Mouse (Mus musculus) embryonic fibroblast, embryonic 13.5 days (primary cell): ENCODE data around the gene Gm11060. TPM values are rescaled to one million over a fixed set of nuclear protein-coding genes. Genes with fewer than 3 reads are reported as not detected.

Source experiments
- H3K27ac ChIP-seq: 2 replicates; pipeline ENCODE4 v1.5.1; 2012; ENCODE audit warnings: low read length, control low read depth, inconsistent platforms; ENCODE audit not compliant: insufficient read depth
- H3K4me1 ChIP-seq: 2 replicates; pipeline ENCODE4 v1.6.1; 2011; ENCODE audit warnings: low read length; ENCODE audit not compliant: control insufficient read depth, insufficient read depth
- H3K4me3 ChIP-seq: 2 replicates; pipeline ENCODE4 v1.5.1; 2011; ENCODE audit warnings: mild to moderate bottlenecking, control low read depth, low read length; ENCODE audit not compliant: insufficient read depth
- CTCF ChIP-seq: IDR thresholded peaks from 2 replicates; pipeline ENCODE4 v1.5.1; 2011; ENCODE audit warnings: mild to moderate bottlenecking, control low read depth, low read length, moderate library complexity, borderline replicate concordance; ENCODE audit not compliant: insufficient read depth
- POLR2A ChIP-seq: IDR thresholded peaks from 2 replicates; pipeline ENCODE4 v1.6.1; 2011; ENCODE audit warnings: low read depth, mild to moderate bottlenecking, control low read depth, low read length, moderate library complexity
- polyA plus RNA-seq: library from polyadenylated mRNA; stranded (reverse); fragments of >200 nt; gene quantifications from 2 replicates; pipeline ENCODE4 v1.2.4, GENCODE M21; 2011; ENCODE audit warnings: low read depth; ENCODE audit not compliant: missing spikeins, insufficient read length

The Gm11060 gene
- polyA plus RNA-seq, 1 experiment, result not detected

DNA sequence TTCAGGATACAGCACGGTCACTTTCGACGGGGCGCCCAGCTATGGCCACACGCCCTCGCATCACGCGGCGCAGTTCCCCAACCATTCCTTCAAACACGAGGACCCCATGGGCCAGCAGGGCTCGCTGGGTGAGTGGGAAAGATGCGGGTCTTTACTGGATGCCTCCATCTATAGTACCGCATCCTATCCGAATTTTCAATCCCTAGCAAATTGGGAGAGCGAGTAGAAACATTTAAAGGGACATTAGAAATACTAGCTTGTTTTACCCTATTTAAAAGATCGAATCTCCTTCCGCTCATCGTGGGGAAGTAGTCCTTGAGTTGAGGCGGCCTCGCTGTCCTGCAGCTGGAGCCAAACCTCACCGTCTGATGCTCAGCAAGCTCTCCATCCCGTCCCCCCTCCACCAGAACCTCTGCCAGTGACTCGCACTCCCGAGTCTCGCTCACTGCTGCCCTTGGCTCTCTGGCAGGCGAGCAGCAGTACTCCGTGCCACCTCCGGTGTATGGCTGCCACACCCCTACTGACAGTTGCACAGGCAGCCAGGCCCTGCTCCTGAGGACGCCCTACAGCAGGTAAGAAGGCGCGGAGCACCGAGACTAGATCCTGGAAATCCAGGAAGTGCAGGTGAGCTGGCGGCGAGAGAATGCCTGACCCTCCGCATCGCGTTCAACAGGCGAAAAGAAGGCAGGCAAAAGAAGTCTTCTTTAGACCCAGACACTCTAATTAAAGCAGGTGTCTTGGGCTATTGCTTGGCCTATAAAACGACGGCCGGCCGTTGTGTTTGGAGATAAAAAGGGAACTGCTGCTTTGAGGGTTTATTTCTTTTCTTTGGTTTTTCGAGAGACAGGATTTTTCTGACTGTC lies 41.3 kb downstream of the Gm11060 start:
- Histone ChIP-seq H3K4me1 (no peaks in the 10 kb centered on the region), H3K27ac (no peak overlapping the region), H3K4me3 (no peak overlapping the region)
- TF ChIP-seq CTCF, result no peak
- TF ChIP-seq POLR2A, result no peak

DNA sequence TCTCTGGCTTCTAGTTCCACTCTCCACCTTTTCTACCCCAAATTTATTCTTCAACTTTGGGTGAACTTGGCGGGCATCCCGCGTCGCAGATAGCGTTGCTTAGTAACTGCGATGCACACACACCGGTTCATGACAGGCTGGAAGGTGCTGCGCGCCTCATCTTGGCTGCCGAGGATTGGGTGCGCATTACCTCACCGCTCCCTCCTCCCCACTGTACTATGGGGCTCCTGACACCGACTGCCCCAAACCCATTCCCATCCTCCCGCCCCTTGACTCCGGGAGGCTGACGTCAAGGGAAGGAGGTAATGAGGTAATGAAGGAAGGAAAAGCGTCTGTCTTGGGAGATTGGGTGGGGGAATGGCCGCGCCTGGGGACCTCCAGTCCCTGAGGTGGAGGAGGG lies 42.5 kb downstream of the Gm11060 start:
- H3K4me1 ChIP-seq, result no peaks in the 10 kb centered on the region
- no peak overlapping the region for H3K4me3 ChIP-seq
- no peak overlapping the region for H3K27ac ChIP-seq
- TF ChIP-seq CTCF, result no peak
- TF ChIP-seq POLR2A, result no peak

DNA sequence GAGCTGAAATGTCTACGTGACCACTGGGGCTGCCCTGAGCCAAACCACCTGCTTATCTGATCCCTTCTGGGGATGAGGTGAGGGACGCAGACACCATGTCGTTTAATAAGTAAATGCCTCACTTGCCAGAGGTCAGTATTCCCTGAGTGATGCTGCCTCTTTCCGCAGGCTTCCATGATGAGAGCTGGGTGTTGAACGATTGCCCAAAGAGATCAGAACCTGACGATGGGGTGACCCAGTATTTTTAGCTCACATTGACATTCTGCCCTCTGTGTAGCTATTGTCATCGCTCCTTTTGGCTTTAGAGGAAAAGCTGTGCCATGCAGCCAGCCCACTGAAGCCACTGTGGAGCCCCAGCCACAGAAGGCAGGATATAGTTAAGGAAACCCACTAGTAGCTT lies 47.7 kb downstream of the Gm11060 start:
- Histone ChIP-seq H3K4me3 (no peak overlapping the region), H3K27ac (no peak overlapping the region), H3K4me1 (no peaks in the 10 kb centered on the region)
- no peak for TF ChIP-seq CTCF
- no peak for TF ChIP-seq POLR2A

DNA sequence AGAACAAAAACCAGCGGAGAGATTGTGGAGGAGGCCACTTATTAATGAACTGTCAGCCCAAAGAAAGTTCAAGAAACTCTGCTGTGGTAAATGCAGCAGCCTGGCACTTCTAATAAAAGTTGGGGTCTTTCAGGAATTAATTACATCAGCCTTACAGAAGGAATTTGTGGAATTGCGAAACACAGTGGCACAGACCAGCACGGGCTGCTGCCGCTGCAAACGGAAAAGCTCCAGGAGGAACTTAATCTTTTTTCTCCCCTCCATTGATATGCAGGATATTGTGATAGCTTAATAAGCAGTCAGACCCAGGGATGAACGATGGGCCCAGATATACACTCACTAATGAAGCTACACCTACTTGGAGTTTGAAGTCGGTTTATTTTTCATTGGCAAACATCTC lies 49.6 kb downstream of the Gm11060 start:
- no peaks in the 10 kb centered on the region for H3K4me1 ChIP-seq
- TF ChIP-seq CTCF (no peak), POLR2A (no peak)
- no peak overlapping the region for H3K4me3 ChIP-seq
- no peak overlapping the region for H3K27ac ChIP-seq

Other genes with a start within 250 kb of the Gm11060 start
- gene Prrg4, start 242.1 kb upstream of the Gm11060 start, polyA plus RNA-seq, result 10.2 and 18.5 TPM in 2 replicates
- gene Ccdc73, start 224.2 kb upstream of the Gm11060 start, polyA plus RNA-seq, result 6.7 and 9.1 TPM in 2 replicates
- 209 and 215 TPM in 2 replicates for gene Eif3m, start 74.9 kb upstream of the Gm11060 start, polyA plus RNA-seq
- gene Wt1, start 34.5 kb downstream of the Gm11060 start, polyA plus RNA-seq, result 1.1 TPM in 1 of 2 replicates, not detected in the other
- gene Them7, start 132.3 kb downstream of the Gm11060 start, polyA plus RNA-seq, result not detected in 2 replicates